Mouse (Mus musculus) thymus, adult 2 months (tissue): ENCODE results near the gene Tapt1. TPM values are rescaled to one million over a fixed set of nuclear protein-coding genes. Genes with fewer than 3 reads are reported as not detected.

Experiments
- DNase-seq: peaks from one replicate; pipeline ENCODE4 v3.0.0; 2021
- H3K27ac ChIP-seq: fragments of 200-500 bp; 2 replicates; pipeline ENCODE4 v1.5.1; 2012; ENCODE audit warnings: low read length, control low read depth; ENCODE audit not compliant: control insufficient read depth, insufficient read depth
- H3K27me3 ChIP-seq: fragments of 200-500 bp; 2 replicates; pipeline ENCODE4 v1.6.1; 2012; ENCODE audit warnings: mild to moderate bottlenecking, low read length, moderate library complexity, mixed read lengths; ENCODE audit not compliant: control insufficient read depth, insufficient read depth
- H3K36me3 ChIP-seq: fragments of 200-500 bp; 2 replicates; pipeline ENCODE4 v1.6.1; 2012; ENCODE audit warnings: mild to moderate bottlenecking, low read length, moderate library complexity; ENCODE audit not compliant: control insufficient read depth, insufficient read depth
- H3K4me1 ChIP-seq: fragments of 200-500 bp; replicated peaks from 2 replicates; pipeline ENCODE4 v1.6.1; 2012; ENCODE audit warnings: low read length; ENCODE audit not compliant: control insufficient read depth, insufficient read depth
- H3K4me3 ChIP-seq: fragments of 200-500 bp; 2 replicates; pipeline ENCODE4 v1.5.1; 2012; ENCODE audit warnings: mild to moderate bottlenecking, low read length, control low read depth, moderate library complexity; ENCODE audit not compliant: control insufficient read depth, insufficient read depth
- CTCF ChIP-seq: fragments of 200-500 bp; IDR thresholded peaks from 2 replicates; pipeline ENCODE4 v1.5.1; 2012; ENCODE audit warnings: mild to moderate bottlenecking, control low read depth, low read length, moderate library complexity, borderline replicate concordance; ENCODE audit not compliant: control insufficient read depth, poor library complexity, insufficient read depth; ENCODE audit errors: extremely low read depth
- POLR2A ChIP-seq: fragments of 200-500 bp; IDR thresholded peaks from 2 replicates; pipeline ENCODE4 v1.6.1; 2012; ENCODE audit warnings: mild to moderate bottlenecking, low read length, control low read depth, moderate library complexity; ENCODE audit not compliant: control insufficient read depth, poor library complexity, insufficient read depth; ENCODE audit errors: extremely low read depth
- WGBS: fragments of 180-500 bp; shearing (Covaris S2); methylation state at CpG from one replicate; pipeline ENCODE4 v1.1.7; 2018; 5-methylcytosine and 5-hydroxymethylcytosine counted together
- polyA plus RNA-seq: library from polyadenylated mRNA; depleted of rRNA; stranded (reverse); fragments of >200 nt; gene quantifications from 2 replicates; pipeline ENCODE4 v1.2.3, GENCODE M21; 2012

Tapt1 gene
- polyA plus RNA-seq, 1 experiment, result 242 TPM

DNA sequence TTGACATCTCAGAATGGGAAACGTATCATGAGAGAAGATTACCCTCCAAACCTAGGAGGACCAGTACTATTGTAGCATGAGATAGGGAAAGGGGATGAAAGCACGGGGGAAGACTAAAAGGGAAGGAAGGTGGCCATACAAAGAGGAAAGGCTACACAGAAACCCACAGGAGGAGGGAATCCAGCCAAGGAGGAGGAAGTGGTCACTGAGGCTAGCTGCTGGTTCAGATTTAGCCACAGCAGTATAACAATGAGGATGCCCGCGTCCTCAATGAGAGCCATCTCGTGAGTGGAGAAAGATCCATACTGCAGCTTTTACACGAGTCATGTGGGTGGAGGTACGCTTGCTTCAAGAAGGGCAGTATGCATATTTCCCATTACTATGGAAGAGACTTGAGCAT is 11.8 kb upstream of the Tapt1 start:
- Histone ChIP-seq H3K36me3 (no peaks in the 10 kb centered on the region), H3K27ac (no peak overlapping the region), H3K27me3 (no peaks in the 10 kb centered on the region), H3K4me3 (no peak overlapping the region), H3K4me1 (peaks cover 13% of the 10 kb centered on the region)
- WGBS, result 35% methylated on average over 7 of the region's 7 CpGs
- DNase-seq, result no peak
- TF ChIP-seq POLR2A, result no peak
- TF ChIP-seq CTCF, result no peak

DNA sequence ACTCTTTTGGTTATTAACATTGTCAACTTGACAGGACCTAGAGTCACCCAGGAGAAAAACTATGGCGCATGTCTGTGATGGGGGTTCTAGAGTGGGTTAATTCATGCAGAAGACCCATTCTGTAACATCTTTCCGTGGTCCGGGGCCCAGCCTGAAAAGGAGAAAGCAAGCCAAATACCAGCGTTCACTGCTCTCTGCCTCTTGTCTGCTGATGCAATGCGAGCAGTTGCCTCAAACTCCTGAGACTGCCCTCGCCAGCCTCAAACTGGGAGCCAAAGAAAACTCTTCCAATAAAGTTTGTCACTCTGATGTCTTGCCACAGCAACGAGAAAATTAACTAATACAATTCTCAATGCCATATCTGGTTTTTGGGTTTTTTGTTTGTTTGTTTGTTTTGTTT is 8.2 kb upstream of the Tapt1 start:
- 95% methylated on average over 7 of the region's 7 CpGs for WGBS
- no peak overlapping the region for H3K27ac ChIP-seq
- TF ChIP-seq CTCF, result no peak
- TF ChIP-seq POLR2A, result no peak
- peaks cover 10% of the 10 kb centered on the region for H3K4me1 ChIP-seq
- DNase-seq, result no peak
- H3K4me3 ChIP-seq, result no peak overlapping the region
- no peaks in the 10 kb centered on the region for H3K27me3 ChIP-seq
- H3K36me3 ChIP-seq, result no peaks in the 10 kb centered on the region

DNA sequence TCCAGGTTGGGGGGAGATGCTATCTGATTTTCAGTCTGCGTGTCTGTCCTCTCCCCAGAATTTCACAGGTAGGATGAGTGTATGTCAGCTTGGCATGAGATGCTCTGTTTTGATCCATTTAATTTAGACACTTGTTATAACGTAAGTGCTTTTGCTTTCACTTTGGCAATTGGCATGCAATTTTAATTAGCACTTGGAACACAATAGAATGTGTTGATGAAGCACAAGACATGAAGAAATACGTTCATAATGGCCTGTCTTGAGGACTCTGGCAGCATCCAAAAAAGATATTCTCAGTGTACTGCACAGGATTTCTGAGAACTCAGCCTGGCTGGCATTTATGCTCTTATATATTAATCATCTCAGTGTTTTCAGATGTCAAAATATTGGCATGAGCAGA is 7.5 kb upstream of the Tapt1 start:
- H3K36me3 ChIP-seq, result no peaks in the 10 kb centered on the region
- 86% methylated on average over 3 of the region's 3 CpGs for whole genome bisulfite sequencing
- no peaks in the 10 kb centered on the region for H3K27me3 ChIP-seq
- H3K4me1 ChIP-seq, result peaks cover 4% of the 10 kb centered on the region
- H3K27ac ChIP-seq, result no peak overlapping the region
- no peak for DNase-seq
- no peak overlapping the region for H3K4me3 ChIP-seq
- TF ChIP-seq CTCF (no peak), POLR2A (no peak)

DNA sequence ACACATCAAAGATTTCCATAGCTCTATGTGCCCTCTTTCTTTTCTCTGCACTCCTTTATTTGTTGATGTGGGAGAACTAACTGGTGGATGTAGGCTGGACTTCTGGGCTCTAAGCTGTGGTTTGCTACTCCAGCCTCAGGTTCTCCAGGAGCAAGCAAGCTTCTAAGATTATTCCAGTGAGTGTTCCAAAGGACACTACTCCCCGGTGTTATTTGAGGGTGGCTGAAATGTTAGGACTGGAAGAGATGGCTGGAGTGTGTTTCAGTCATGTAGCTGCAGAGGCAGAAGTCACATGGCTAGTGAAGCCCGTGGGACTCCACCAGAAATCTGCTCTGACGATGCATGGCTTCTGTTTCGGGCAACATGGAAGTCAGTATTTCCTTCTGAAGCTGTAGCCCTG is 2.3 kb upstream of the Tapt1 start:
- TF ChIP-seq POLR2A (no peak), CTCF (no peak)
- Histone ChIP-seq H3K27ac (no peak overlapping the region), H3K27me3 (no peaks in the 10 kb centered on the region), H3K4me3 (no peak overlapping the region), H3K36me3 (no peaks in the 10 kb centered on the region), H3K4me1 (peaks cover 10% of the 10 kb centered on the region; the same call in 1 of the 2 replicates)
- no peak for DNase-seq
- 78% methylated on average over 4 of the region's 4 CpGs for WGBS

DNA sequence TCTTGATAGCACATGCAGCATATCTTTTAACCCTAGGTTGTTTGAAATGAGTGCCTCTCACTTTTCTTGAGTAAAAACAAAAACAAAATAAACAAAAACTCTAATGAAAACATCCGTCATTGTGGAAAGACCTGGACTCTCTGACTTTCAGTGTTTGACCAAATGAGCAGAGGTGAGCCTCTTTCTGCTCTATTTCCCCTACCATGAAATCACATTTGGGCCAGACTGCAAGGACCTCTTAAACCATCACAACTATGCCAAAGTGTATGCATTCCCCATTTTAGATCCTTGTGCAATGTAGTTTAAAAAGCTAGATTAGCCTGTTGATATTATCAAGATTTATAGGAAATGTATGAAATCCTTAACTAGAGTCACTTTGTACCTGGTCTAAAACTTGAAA is 1.9 kb upstream of the Tapt1 start:
- H3K36me3 ChIP-seq, result no peaks in the 10 kb centered on the region
- no peaks in the 10 kb centered on the region for H3K27me3 ChIP-seq
- H3K4me1 ChIP-seq, result peaks cover 10% of the 10 kb centered on the region; the same call in 1 of the 2 replicates
- DNase-seq, result no peak
- TF ChIP-seq CTCF (no peak), POLR2A (no peak)
- H3K27ac ChIP-seq, result no peak overlapping the region
- H3K4me3 ChIP-seq, result no peak overlapping the region
- 87% methylated on average over 1 of the region's 1 CpGs for WGBS

DNA sequence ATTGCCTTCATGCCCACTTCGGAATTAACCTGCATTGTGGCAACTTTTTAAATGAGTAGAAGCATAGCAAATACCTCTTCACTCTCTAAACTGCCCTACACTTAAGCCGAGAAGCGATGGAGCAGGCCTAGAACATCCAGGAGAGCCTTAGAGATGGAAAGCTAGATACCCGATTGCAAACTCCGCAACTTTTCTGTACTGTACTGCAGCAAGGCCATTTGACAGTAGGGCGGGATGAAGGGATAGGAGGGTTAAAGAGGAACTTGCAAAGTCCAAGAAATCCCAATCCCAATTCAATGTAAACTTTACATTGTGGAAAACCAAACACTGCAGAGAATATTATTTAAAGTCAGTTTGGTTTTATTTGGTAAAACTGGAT is 1.0 kb upstream of the Tapt1 start:
- no peak for DNase-seq
- no peak for TF ChIP-seq POLR2A
- no peak for TF ChIP-seq CTCF
- H3K27me3 ChIP-seq, result no peaks in the 10 kb centered on the region
- peak overlapping the region; percentile 66 for H3K27ac ChIP-seq
- WGBS, result 10% methylated on average over 6 of the region's 6 CpGs
- no peaks in the 10 kb centered on the region for H3K36me3 ChIP-seq
- H3K4me1 ChIP-seq, result peaks cover 12% of the 10 kb centered on the region; the same call in 1 of the 2 replicates
- H3K4me3 ChIP-seq, result peak overlapping the region; percentile 83

DNA sequence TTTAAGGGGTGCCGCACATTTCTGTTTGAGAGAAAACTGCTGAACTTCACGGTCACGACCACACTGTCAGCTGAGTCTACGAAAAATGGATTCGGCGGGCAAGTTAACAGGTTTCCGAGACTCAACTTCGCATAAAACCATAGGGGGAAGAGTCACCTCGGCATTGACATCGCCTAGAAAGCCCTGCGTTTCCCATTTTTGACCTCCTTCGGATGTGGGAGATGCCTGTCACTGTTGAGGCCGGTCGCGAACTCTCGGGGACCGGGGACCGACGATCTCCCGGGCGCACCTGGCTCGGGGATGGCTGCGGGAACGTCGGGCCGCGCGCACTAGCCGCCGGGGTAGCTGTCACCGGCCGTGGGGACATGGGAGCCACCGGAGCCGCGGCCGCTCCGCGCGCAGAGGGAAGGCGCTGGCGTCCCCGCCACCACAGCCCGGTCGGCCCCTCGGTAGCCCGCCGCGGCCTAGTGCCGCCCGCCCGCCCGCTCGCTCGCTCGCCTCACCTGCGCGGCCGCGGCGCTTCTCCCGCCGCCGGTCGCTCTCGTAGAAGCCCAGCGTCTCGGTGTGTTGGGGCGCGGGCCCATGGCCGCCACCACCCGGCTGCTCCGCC is 410 bp downstream of the Tapt1 start:
- DNase-seq, result peak; percentile 50
- no peaks in the 10 kb centered on the region for H3K27me3 ChIP-seq
- no peak for TF ChIP-seq POLR2A
- TF ChIP-seq CTCF, result no peak
- peak overlapping the region; percentile 85 for H3K4me3 ChIP-seq
- peak overlapping the region; percentile 96 for H3K27ac ChIP-seq
- WGBS, result under 1% methylated on average over 70 of the region's 72 CpGs
- peaks cover 14% of the 10 kb centered on the region for H3K4me1 ChIP-seq
- no peaks in the 10 kb centered on the region for H3K36me3 ChIP-seq
